Mouse (Mus musculus): ENCODE results near the gene Zfp853. TPM values are rescaled to one million over a fixed set of nuclear protein-coding genes. Genes with fewer than 3 reads are reported as not detected.

Gene Zfp853
- polyA plus RNA-seq, 1 experiment, result not detected

DNA sequence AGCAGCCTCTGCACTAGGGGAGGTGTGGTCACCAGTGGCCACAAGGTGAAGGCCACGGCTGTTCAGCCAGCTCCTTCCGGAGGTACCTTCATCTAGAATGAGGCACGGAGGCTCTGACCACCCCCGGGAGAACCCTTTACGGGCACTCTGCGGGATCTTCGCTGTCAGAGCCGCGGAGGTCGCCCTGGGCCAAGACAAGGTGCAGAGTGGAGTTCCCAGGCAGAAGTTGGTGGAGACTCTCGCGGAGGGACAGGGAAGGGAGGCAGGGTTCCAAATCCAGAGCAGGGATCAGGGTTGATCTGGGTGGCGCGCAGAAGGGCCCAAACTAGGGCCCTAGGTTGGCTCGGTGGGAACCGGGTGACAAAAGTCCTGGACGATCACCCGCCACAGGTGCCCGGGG, 544 bp downstream of the Zfp853 start:
- Histone ChIP-seq H3K4me3 (ENCODE audit: insufficient read depth, poor library complexity, severe bottlenecking) (no peak overlapping the region), H3K36me3 (ENCODE audit: control insufficient read depth, insufficient read depth) (no peaks in the 10 kb centered on the region), H3ac (ENCODE audit: control insufficient read depth, insufficient read length, low read depth) (no peak overlapping the region), H3K79me3 (ENCODE audit: low read depth) (no peaks in the 10 kb centered on the region), H3K79me2 (ENCODE audit: control insufficient read depth, insufficient read depth) (no peaks in the 10 kb centered on the region), H3K27me3 (ENCODE audit: control insufficient read depth, insufficient read depth, insufficient read length) (peaks cover under 1% of the 10 kb centered on the region)
- TF ChIP-seq FOSL1 (IDR thresholded peaks at IDR 0.05; ENCODE audit: insufficient read depth, low read length, poor library complexity, severe bottlenecking) (no peak), MYOD1 (IDR thresholded peaks at IDR 0.05; ENCODE audit: control insufficient read depth, insufficient read length, low read depth) (no peak), CEBPB (IDR thresholded peaks at IDR 0.05; ENCODE audit: low read depth) (no peak), MAX (IDR thresholded peaks at IDR 0.05) (no peak), MYOG (IDR thresholded peaks at IDR 0.05; ENCODE audit: control insufficient read depth, extremely low read depth, insufficient read length) (no peak), CTCF (IDR thresholded peaks at IDR 0.05; ENCODE audit: control insufficient read depth, insufficient read depth, insufficient read length) (no peak), USF1 (IDR thresholded peaks at IDR 0.05; ENCODE audit: low read depth) (no peak)

DNA sequence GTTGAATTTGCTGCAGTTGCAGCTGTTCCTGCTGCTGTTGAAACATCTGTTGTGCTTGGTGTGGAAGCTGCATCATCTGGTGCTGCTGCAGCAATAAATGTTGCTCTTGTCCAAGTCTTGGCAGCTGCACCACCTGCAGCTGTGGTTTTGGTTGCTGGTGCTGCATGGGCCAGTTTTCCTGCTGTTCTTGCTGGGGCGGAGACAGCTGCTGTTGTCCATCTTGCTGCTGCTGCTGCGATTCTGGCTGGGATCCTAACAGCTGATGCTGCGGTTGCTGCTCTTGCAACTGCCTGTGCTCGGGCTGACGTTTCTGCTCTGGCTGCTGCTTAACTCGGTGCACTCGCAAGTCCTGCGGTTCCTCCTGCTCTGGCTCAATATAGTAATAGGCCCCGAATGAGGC, 4.1 kb downstream of the Zfp853 start:
- H3K79me3 ChIP-seq (ENCODE audit: low read depth), result no peaks in the 10 kb centered on the region
- H3K27me3 ChIP-seq (ENCODE audit: control insufficient read depth, insufficient read depth, insufficient read length), result peaks cover 3% of the 10 kb centered on the region
- peak; percentile 95 for TF ChIP-seq MYOD1 (IDR thresholded peaks at IDR 0.05; ENCODE audit: control insufficient read depth, insufficient read length, low read depth)
- no peak for TF ChIP-seq FOSL1 (IDR thresholded peaks at IDR 0.05; ENCODE audit: insufficient read depth, low read length, poor library complexity, severe bottlenecking)
- no peak for TF ChIP-seq MAX (IDR thresholded peaks at IDR 0.05)
- TF ChIP-seq USF1 (IDR thresholded peaks at IDR 0.05; ENCODE audit: low read depth), result no peak
- TF ChIP-seq CTCF (IDR thresholded peaks at IDR 0.05; ENCODE audit: control insufficient read depth, insufficient read depth, insufficient read length), result no peak
- TF ChIP-seq CEBPB (IDR thresholded peaks at IDR 0.05; ENCODE audit: low read depth), result no peak
- TF ChIP-seq MYOG (IDR thresholded peaks at IDR 0.05; ENCODE audit: control insufficient read depth, extremely low read depth, insufficient read length), result no peak

DNA sequence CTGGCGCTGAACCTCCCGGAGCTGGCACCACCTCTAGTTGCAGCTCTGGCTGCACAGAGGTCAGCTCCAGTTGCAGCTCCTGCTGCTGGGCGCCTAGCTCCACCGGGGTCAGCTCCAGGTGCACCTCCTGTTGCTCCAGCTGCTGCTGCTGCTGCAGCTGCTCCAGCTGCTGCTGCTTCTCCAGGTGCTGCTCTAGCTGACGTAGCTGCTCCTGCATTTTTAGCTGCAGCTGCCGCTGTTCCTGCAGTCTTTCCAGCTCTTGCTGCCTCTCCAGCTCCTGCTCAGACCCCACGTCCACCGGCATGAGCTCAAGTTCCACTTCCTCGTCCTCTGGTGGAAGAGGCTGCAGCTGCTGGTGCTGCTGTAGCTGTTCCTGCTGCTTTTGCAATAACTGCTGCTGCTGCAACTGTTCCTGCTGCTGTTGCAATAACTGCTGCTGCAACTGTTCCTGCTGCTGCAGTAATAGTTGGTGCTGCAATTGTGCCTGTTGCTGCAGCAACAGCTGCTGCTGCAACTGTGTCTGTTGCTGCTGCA, 5.0 kb downstream of the Zfp853 start:
- TF ChIP-seq CTCF (IDR thresholded peaks at IDR 0.05; ENCODE audit: control insufficient read depth, insufficient read depth, insufficient read length), result no peak
- TF ChIP-seq MYOG (IDR thresholded peaks at IDR 0.05; ENCODE audit: control insufficient read depth, extremely low read depth, insufficient read length), result no peak
- TF ChIP-seq MAX (IDR thresholded peaks at IDR 0.05), result no peak
- no peak for TF ChIP-seq CEBPB (IDR thresholded peaks at IDR 0.05; ENCODE audit: low read depth)
- TF ChIP-seq USF1 (IDR thresholded peaks at IDR 0.05; ENCODE audit: low read depth), result no peak
- no peak for TF ChIP-seq MYOD1 (IDR thresholded peaks at IDR 0.05; ENCODE audit: control insufficient read depth, insufficient read length, low read depth)
- Histone ChIP-seq H3K4me3 (ENCODE audit: insufficient read depth, poor library complexity, severe bottlenecking) (no peak overlapping the region), H3K27me3 (ENCODE audit: control insufficient read depth, insufficient read depth, insufficient read length) (peaks cover 3% of the 10 kb centered on the region), H3K36me3 (ENCODE audit: control insufficient read depth, insufficient read depth) (no peaks in the 10 kb centered on the region), H3ac (ENCODE audit: control insufficient read depth, insufficient read length, low read depth) (no peak overlapping the region), H3K79me3 (ENCODE audit: low read depth) (no peaks in the 10 kb centered on the region), H3K79me2 (ENCODE audit: control insufficient read depth, insufficient read depth) (no peaks in the 10 kb centered on the region)

More for the DNA sequence above, 4.1 kb downstream of the Zfp853 start:
- Histone ChIP-seq H3ac (ENCODE audit: control insufficient read depth, insufficient read length, low read depth) (no peak overlapping the region), H3K79me2 (ENCODE audit: control insufficient read depth, insufficient read depth) (no peaks in the 10 kb centered on the region), H3K36me3 (ENCODE audit: control insufficient read depth, insufficient read depth) (no peaks in the 10 kb centered on the region), H3K4me3 (ENCODE audit: insufficient read depth, poor library complexity, severe bottlenecking) (no peak overlapping the region)

DNA sequence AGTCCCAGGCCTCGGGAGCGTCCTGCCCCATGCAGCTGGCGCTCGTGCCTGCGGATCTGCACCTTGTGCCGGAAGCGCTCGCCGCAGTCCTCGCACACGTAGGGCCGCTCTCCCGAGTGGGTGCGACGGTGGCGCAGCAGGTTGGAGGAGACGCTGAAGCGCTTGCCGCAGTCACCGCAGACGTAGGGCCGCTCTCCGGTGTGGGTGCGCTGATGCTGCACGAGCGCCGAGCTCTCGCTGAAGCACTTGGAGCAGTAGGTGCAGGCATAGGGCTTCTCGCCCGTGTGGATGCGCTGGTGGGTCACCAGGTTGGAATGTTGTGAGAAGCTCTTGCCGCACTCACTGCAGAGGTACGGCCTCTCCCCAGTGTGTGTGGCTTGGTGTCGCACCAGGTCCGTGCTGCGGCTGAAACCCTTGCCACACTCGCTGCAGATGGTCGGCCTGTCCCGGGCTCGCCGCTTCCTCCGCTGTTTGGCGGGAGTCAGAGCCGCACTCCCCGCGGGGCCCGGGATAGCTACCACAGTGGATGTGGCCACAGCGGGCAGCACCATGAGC, 5.6 kb downstream of the Zfp853 start:
- H3ac ChIP-seq (ENCODE audit: control insufficient read depth, insufficient read length, low read depth), result no peak overlapping the region
- H3K4me3 ChIP-seq (ENCODE audit: insufficient read depth, poor library complexity, severe bottlenecking), result no peak overlapping the region
- H3K36me3 ChIP-seq (ENCODE audit: control insufficient read depth, insufficient read depth), result no peaks in the 10 kb centered on the region
- TF ChIP-seq MYOD1 (IDR thresholded peaks at IDR 0.05; ENCODE audit: control insufficient read depth, insufficient read length, low read depth) (no peak), FOSL1 (IDR thresholded peaks at IDR 0.05; ENCODE audit: insufficient read depth, low read length, poor library complexity, severe bottlenecking) (no peak), USF1 (IDR thresholded peaks at IDR 0.05; ENCODE audit: low read depth) (no peak), MYOG (IDR thresholded peaks at IDR 0.05; ENCODE audit: control insufficient read depth, extremely low read depth, insufficient read length) (no peak), CTCF (IDR thresholded peaks at IDR 0.05; ENCODE audit: control insufficient read depth, insufficient read depth, insufficient read length) (no peak), MAX (IDR thresholded peaks at IDR 0.05) (no peak), CEBPB (IDR thresholded peaks at IDR 0.05; ENCODE audit: low read depth) (no peak)
- peaks cover 3% of the 10 kb centered on the region for H3K27me3 ChIP-seq (ENCODE audit: control insufficient read depth, insufficient read depth, insufficient read length)
- H3K79me2 ChIP-seq (ENCODE audit: control insufficient read depth, insufficient read depth), result no peaks in the 10 kb centered on the region
- H3K79me3 ChIP-seq (ENCODE audit: low read depth), result no peaks in the 10 kb centered on the region

DNA sequence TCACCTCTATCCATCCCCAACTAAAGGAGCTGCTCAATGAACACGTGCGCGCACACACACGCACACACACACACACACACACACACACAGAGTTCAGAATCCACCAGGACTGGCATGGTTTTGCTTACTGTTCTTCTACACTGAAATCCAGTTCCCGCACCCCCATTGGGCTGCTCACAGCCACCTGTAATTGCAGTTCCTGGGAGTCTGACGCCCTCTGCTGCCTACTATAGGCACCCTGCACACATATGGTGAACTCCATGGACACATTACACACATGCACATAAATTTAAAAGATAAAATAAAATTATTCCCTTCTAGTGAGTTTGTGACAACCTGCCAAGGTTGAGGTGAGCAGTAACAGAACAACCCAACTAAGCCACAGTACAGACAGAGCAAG, 8.7 kb downstream of the Zfp853 start:
- TF ChIP-seq CTCF (IDR thresholded peaks at IDR 0.05; ENCODE audit: control insufficient read depth, insufficient read depth, insufficient read length), result no peak
- no peak for TF ChIP-seq FOSL1 (IDR thresholded peaks at IDR 0.05; ENCODE audit: insufficient read depth, low read length, poor library complexity, severe bottlenecking)
- TF ChIP-seq MYOD1 (IDR thresholded peaks at IDR 0.05; ENCODE audit: control insufficient read depth, insufficient read length, low read depth), result no peak
- no peak for TF ChIP-seq CEBPB (IDR thresholded peaks at IDR 0.05; ENCODE audit: low read depth)
- TF ChIP-seq USF1 (IDR thresholded peaks at IDR 0.05; ENCODE audit: low read depth), result no peak
- TF ChIP-seq MYOG (IDR thresholded peaks at IDR 0.05; ENCODE audit: control insufficient read depth, extremely low read depth, insufficient read length), result no peak
- no peak for TF ChIP-seq MAX (IDR thresholded peaks at IDR 0.05)

More for the DNA sequence above, 8.7 kb downstream of the Zfp853 start:
- no peaks in the 10 kb centered on the region for H3K79me2 ChIP-seq (ENCODE audit: control insufficient read depth, insufficient read depth)
- peaks cover 12% of the 10 kb centered on the region for H3K27me3 ChIP-seq (ENCODE audit: control insufficient read depth, insufficient read depth, insufficient read length)
- no peaks in the 10 kb centered on the region for H3K79me3 ChIP-seq (ENCODE audit: low read depth)
- H3ac ChIP-seq (ENCODE audit: control insufficient read depth, insufficient read length, low read depth), result no peak overlapping the region
- no peak overlapping the region for H3K4me3 ChIP-seq (ENCODE audit: insufficient read depth, poor library complexity, severe bottlenecking)
- no peaks in the 10 kb centered on the region for H3K36me3 ChIP-seq (ENCODE audit: control insufficient read depth, insufficient read depth)
